Mouse (Mus musculus): ENCODE results near the gene Rps21. TPM values are rescaled to one million over a fixed set of nuclear protein-coding genes. Genes with fewer than 3 reads are reported as not detected.
"Not testable (repeated sequence)": the region's sequence is repeated elsewhere in the genome, so short reads cannot be mapped to it uniquely, and the experiment has no call there.

Gene Rps21
- polyA plus RNA-seq, 1 experiment: 2,052 TPM

- H3K4me3 ChIP-seq (replicated peaks; ENCODE audit: extremely low read depth, low read depth, low read length): no peak overlapping the region
- TF ChIP-seq CTCF (IDR thresholded peaks at IDR 0.05; ENCODE audit: insufficient read depth, low read length) (no peak), POLR2A (IDR thresholded peaks at IDR 0.05; ENCODE audit: borderline replicate concordance, extremely low read depth, low read depth, low read length) (no peak)
- H3K4me1 ChIP-seq (ENCODE audit: control insufficient read depth, insufficient read depth, low read length): peaks cover 4% of the 10 kb centered on the region
- WGBS: 95% methylated on average over 5 of the region's 5 CpGs
- no peak for DNase-seq
These were observed 2.6 kb upstream of the Rps21 start for GRCm38 (mm10) chr2:180254436-180255209.

- no peak for DNase-seq
- peaks cover 4% of the 10 kb centered on the region for H3K4me1 ChIP-seq (ENCODE audit: control insufficient read depth, insufficient read depth, low read length)
- no peak for TF ChIP-seq CTCF (IDR thresholded peaks at IDR 0.05; ENCODE audit: insufficient read depth, low read length)
- TF ChIP-seq POLR2A (IDR thresholded peaks at IDR 0.05; ENCODE audit: borderline replicate concordance, extremely low read depth, low read depth, low read length): no peak
- no peak overlapping the region for H3K4me3 ChIP-seq (replicated peaks; ENCODE audit: extremely low read depth, low read depth, low read length)
- 75% methylated on average over 9 of the region's 9 CpGs for WGBS
These were observed 1.5 kb upstream of the Rps21 start for GRCm38 (mm10) chr2:180255701-180256100.

GRCm38 (mm10) chr2:180256296-180257000, 729 bp upstream of the Rps21 start:
- Histone ChIP-seq H3K4me3 (replicated peaks; ENCODE audit: extremely low read depth, low read depth, low read length) (peak overlapping the region; percentile 62), H3K4me1 (ENCODE audit: control insufficient read depth, insufficient read depth, low read length) (peaks cover 4% of the 10 kb centered on the region)
- TF ChIP-seq POLR2A (IDR thresholded peaks at IDR 0.05; ENCODE audit: borderline replicate concordance, extremely low read depth, low read depth, low read length) (no peak), CTCF (IDR thresholded peaks at IDR 0.05; ENCODE audit: insufficient read depth, low read length) (no peak)
- 23% methylated on average over 26 of the region's 26 CpGs for WGBS
- DNase-seq: no peak

GRCm38 (mm10) chr2:180257963-180258865, 1.0 kb downstream of the Rps21 start:
- DNase-seq: no peak
- WGBS: 48% methylated on average over 11 of the region's 11 CpGs
- TF ChIP-seq CTCF (IDR thresholded peaks at IDR 0.05; ENCODE audit: insufficient read depth, low read length): no peak
- TF ChIP-seq POLR2A (IDR thresholded peaks at IDR 0.05; ENCODE audit: borderline replicate concordance, extremely low read depth, low read depth, low read length): no peak
- peaks cover 7% of the 10 kb centered on the region for H3K4me1 ChIP-seq (ENCODE audit: control insufficient read depth, insufficient read depth, low read length)
- peak overlapping the region; percentile 77 for H3K4me3 ChIP-seq (replicated peaks; ENCODE audit: extremely low read depth, low read depth, low read length)

GRCm38 (mm10) chr2:180258951-180259484, 1.8 kb downstream of the Rps21 start:
- not testable (repeated sequence) for DNase-seq; H3K4me3 ChIP-seq (replicated peaks; ENCODE audit: extremely low read depth, low read depth, low read length); H3K4me1 ChIP-seq (ENCODE audit: control insufficient read depth, insufficient read depth, low read length)
- WGBS: 73% methylated on average over 10 of the region's 10 CpGs

- not testable (repeated sequence) for DNase-seq; H3K4me1 ChIP-seq (ENCODE audit: control insufficient read depth, insufficient read depth, low read length)
These were observed 2.8 kb downstream of the Rps21 start for GRCm38 (mm10) chr2:180259826-180260609.

GRCm38 (mm10) chr2:180260610-180261480, 3.7 kb downstream of the Rps21 start:
- peaks cover 7% of the 10 kb centered on the region for H3K4me1 ChIP-seq (ENCODE audit: control insufficient read depth, insufficient read depth, low read length)
- 53% methylated on average over 8 of the region's 8 CpGs for WGBS
- TF ChIP-seq POLR2A (IDR thresholded peaks at IDR 0.05; ENCODE audit: borderline replicate concordance, extremely low read depth, low read depth, low read length) (no peak), CTCF (IDR thresholded peaks at IDR 0.05; ENCODE audit: insufficient read depth, low read length) (no peak)
- no peak for DNase-seq
- H3K4me3 ChIP-seq (replicated peaks; ENCODE audit: extremely low read depth, low read depth, low read length): no peak overlapping the region

More at GRCm38 (mm10) chr2:180259826-180260609, 2.8 kb downstream of the Rps21 start:
- 59% methylated on average over 17 of the region's 17 CpGs for WGBS
- H3K4me3 ChIP-seq (replicated peaks; ENCODE audit: extremely low read depth, low read depth, low read length): not testable (repeated sequence)

GRCm38 (mm10) chr2:180261901-180262300, 4.7 kb downstream of the Rps21 start:
- H3K4me1 ChIP-seq (ENCODE audit: control insufficient read depth, insufficient read depth, low read length): peaks cover 3% of the 10 kb centered on the region
- TF ChIP-seq CTCF (IDR thresholded peaks at IDR 0.05; ENCODE audit: insufficient read depth, low read length): no peak
- TF ChIP-seq POLR2A (IDR thresholded peaks at IDR 0.05; ENCODE audit: borderline replicate concordance, extremely low read depth, low read depth, low read length): no peak
- no peak for DNase-seq
- WGBS: 68% methylated on average over 7 of the region's 7 CpGs
- H3K4me3 ChIP-seq (replicated peaks; ENCODE audit: extremely low read depth, low read depth, low read length): no peak overlapping the region

Measured in lung, adult 2 months (tissue).